Mouse (Mus musculus) urinary bladder, postnatal 25 days (tissue): ENCODE data around the gene Ly6g6e.

Experiments
- DNase-seq: peaks from one replicate; pipeline ENCODE4 v3.0.0; 2022; ENCODE audit warnings: low spot score

The Ly6g6e gene

GRCm38 (mm10) chr17:35077285-35077684, 583 bp downstream of the Ly6g6e start:
- no peak for DNase-seq

DNA sequence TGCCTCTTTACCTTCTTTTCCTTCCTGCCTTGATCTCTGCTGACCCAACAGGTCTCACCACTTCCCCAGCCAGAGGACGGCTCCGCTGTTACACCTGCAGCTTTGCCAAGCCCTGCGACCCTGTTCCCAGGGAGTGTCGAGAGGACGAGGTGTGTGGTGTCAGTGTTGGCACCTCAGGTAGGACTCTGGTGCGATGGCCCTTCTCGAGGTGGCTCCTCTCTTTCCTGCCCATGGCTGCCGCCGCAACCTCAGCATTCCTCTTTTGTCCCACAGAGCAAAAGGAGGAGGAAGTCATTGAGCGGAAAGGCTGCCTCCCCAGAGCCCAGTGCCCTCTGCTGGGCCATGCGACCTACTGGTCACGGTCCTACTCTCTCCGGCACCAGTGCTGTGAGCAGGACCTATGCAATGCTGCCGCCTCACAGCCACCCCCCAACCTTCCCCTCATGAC, 1.1 kb downstream of the Ly6g6e start, which contains the start of gene Ly6g6d:
TSS of gene Ly6g6d (minus strand) at position 280 of the 448 bp plus-strand sequence.
- DNase-seq, result peak; percentile 44

- DNase-seq, result no peak
These were observed 3.1 kb downstream of the Ly6g6e start for GRCm38 (mm10) chr17:35079778-35080177.

DNA sequence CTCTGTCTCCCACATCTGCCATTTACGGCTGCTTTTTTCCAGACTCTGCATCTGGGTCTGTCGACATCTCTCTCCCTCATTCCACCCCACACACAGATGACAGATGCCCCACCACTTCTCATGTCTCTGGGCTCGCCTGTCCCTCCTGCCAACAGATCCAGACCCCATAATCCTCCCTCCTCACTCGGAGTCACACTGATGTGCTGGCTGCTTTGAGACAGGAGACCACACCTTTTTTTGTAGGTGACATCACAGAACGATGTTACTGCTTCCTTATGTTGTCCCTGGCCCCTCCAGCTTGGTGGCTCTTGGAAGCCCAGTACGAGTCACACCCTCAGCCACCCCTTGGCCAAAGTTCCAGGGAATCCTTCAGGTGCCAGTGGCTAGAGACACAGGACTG, 3.5 kb downstream of the Ly6g6e start:
- DNase-seq, result no peak

DNA sequence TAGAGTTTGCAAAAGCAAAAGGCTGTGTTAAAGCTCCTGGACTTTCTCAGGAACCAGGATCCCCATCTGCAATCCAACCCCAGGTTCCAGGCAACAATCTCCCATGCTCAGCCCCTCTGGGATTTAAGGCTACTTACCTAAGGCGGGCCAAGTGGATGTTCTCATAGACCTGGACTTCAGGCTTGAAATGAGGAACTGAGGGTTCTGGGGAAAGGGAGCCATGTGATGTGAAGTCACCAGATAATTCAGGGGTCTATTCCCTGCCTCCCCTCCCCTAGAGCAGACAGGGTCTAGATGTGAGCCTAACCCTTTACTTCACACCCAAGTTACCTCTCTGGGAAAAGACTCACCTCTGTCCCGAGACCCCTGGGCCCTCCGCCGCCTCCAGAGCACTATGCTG, 4.0 kb downstream of the Ly6g6e start:
- no peak for DNase-seq

DNA sequence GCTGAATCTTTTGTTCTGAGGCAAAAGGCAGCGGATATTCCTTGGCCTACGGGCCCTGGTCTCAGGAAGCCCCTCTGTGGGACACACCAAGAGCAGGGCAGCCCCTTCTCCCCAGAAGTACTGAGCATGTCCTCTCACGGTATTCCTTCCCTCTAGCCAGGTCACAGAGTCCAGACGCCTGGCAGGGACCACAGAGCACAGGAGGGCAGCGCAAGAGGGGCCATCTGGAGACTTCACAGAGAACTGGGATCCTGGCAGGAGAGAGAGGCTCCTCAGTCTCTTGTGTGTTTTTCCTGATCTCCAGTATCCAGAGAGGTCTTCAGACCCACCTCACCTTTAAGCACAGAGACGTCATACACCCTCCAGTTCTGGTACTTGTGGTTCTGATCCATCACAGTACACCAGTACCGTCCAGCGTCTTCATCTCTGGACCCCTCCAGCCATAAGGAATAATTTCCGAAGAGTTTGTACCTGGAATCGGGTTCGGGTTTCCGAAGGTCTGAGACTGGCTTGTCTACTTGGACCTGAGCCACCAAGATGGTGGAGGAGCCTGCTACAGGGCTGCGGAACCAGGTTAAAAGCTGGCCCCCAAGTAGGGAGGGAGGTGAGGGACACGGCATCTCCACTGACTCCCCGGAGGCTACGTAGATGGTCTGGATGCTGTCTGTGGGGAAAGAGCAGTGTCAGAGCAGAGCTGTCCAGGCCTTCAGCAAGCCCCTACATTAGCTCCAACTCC, 6.3 kb downstream of the Ly6g6e start:
- DNase-seq, result no peak

DNA sequence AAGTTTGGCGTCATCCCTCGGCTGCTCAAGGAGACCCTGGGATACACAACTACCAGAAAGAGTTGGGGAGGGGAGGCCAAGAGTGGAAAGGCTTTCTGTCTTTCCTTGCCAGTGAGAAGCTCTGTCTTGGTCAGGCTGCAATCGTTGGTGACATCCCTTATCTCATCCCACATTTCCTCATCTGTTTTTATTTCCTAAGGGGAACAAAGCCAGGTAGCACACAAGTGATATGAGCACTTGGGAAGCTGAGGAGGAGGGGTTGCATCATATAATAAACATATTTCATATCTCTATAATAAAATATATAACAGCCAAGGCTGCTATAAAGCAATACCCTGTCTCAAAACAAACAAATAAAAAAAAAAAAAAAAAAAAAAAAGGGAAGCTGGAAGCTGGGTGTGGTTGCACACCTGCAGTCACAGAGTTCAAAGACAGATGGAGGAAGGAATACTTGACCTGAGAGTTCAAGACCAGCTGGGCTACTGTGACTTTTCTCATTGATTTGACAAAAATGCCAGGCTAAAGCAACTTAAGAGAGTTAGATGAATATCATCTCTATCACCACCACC, 7.3 kb downstream of the Ly6g6e start:
- DNase-seq, result no peak

DNA sequence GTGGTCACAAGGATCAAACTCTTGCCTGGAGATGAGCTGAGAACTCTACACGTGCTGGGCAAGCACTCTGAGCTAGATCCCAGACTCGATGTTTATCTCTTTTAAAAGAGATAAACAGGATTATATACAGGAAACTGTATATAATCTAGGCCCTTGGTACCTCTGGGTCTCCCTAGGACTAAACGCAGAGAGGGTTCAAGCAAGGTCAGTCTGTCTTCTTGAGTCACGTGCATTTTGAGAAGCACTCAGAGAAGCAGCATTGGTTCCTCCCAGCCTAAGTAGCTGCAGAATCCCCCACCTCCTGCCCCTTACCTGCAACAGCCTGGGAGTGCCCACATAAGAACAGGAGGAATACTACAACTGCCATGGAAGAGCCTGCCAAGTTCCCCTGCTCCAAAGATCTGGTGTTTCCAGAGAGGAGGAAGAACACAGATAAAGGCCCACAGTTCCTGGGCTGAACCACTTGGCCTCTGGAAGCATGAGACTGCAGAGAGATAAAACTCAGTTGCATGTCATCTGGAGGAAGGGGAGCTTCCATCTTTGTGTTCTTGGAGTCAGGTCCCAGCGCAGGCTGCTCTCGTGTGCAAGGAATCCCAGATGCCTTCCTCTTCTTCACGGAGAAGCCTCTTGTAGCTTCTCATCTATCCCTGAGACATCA, 8.6 kb downstream of the Ly6g6e start, which contains the start of gene Ly6g6f:
TSS of gene Ly6g6f (minus strand) at position 403 of the 658 bp plus-strand sequence.
- DNase-seq, result no peak

DNA sequence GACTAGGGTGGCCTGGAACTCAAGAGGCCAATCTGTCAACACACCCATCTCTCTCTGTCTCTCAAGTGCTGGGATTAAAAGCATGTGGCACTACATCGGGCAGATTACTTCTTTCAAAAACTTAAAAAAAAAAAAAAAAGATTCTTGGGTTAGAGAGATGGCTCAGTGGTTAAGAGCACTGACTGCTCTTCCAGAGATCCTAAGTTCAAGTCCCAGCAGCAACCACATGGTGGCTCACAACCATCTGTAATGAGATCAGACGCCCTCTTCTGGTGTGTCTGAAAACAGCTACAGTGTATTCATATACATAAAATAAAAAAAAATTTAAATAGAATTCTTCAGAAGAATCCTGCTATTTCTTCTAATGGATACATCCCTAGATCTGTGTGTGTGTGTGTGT, 11.4 kb downstream of the Ly6g6e start:
- no peak for DNase-seq

DNA sequence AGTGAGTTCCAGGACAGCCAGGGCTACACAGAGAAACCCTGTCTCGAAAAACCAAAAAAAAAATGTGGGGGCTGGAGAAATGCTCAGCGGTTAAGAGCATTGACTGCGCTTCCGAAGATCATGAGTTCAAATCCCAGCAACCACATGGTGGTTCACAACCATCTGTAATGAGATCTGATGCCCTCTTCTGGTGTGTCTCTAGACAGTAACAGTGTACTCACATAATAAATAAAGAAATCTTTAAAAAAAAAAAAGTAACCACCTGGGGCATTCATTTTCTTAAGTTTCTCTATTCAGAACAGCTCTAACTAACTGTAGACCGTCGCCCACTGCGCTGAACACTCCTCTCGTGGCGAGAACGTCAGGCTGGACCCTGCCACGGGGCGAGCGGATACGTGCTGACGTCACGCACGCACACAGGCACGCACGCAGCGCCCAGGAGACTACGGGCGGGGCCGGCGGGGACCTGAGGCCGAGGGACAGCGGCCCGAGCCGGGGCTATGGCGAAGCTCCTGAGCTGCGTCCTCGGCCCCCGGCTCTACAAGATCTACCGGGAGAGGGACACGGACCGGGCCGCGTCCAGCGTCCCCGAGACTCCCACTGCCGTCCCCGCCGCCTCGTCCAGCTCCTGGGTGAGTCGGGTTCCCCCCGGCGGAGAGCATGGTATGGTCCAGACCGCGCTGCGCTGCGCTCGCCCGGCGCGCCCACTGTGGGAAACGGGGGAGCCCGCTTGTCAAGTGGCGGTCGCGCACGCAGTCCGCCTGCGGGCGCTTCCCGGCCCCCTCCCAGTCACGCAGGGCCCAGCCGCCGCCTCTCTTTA, 12.3 kb downstream of the Ly6g6e start, which contains the start of gene Abhd16a:
TSS of gene Abhd16a (plus strand) at position 439 of the 820 bp plus-strand sequence.
- peak; percentile 88 for DNase-seq

DNA sequence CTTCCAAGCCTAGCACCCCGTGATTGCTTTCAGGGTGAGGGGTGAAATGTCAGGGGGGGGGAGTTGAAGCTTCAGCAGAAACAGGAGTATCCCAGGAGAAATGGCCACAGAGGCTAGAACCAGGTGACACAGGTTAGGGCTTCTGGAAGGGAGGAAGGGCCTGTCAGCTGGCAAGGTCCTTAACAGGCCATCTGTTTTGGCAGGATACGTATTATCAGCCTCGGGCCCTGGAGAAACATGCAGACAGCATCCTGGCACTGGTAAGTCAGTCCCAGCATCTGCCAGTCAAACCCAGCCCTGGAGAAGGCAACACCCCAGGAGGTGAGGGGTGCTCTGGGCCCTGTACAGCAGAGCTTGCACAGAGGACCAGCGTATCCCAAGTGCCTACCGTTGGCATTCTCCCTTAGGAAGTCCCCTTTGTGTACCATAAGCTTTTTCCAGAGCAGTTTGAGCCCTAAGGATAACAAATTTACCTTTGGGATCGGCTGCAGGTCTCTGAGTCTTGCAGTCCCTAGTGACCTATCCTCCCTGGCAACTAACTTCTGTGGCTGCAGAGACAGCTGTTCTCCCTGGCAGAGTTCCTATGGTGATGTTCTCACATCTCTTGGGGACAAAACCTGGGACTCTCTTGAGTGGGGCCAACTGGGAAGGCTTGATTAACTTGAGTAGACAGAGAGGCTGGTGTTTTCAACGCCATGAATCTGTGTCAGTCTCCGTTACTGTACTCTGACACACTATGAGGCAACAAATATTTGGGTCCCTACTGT, 13.6 kb downstream of the Ly6g6e start:
- no peak for DNase-seq

- DNase-seq, result no peak
These were observed 15.9 kb downstream of the Ly6g6e start for GRCm38 (mm10) chr17:35092403-35093198.

DNA sequence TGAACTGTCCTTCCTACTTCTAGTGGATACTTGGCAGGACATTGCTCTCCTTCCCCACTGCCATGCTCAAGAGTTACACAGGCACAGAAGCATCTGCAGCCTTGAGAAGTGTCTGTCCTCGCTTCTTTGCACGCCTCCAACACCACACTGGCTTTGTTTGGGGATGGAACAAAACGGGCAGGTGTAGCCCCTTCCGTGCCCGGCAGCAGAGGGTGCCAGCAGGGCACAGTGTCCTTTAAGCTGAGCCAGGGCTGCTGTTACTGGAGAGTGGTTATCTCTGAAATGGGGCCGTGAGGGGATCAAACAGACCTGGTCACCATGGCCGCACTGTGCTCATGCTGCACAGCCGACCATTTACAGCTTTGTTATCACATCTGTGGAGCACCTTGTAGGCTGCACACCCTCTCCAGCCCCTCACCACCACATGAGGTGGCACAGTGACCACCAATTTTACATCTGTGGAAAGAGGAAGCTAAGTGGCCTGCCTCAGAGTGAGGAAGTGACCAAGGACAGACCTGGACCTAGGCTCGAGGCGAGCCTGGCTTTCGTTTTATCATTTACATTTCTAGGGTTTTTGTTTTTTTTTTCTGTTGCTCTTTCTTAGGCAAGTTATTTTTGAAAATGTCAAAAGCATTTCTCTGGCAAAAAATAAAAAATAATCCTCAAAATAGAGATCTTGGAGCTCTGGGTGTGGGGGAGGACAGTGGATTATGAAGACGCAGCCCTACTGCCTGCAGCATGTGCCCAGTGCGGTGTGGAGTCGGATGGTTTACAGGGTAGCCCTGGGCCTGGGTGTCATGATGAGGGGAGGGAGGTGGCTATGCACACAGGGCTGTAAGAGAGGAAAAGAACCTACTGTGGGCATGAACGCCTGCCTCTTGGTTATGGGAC, 18.0 kb downstream of the Ly6g6e start:
- DNase-seq, result no peak

DNA sequence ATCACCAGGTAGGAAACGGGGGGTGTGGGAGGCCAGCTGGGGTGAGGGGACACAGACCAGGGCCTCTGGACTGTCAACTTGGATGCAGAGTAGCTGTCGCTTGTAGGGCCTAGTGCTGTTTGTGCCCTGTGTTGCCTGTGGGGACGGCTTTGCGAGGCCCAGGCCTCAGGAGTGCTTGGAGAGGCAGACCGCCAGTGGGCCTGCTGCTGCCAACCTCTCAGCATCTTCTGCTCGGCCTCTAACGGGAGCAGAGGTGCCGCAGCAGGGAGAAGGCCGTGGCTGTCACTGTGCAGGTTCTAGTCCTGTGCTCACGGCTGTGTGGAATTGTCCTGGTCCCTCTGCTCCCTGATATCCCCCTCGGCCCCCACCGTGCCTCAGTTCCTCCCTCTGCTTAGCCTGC, 19.9 kb downstream of the Ly6g6e start:
- DNase-seq, result no peak

DNA sequence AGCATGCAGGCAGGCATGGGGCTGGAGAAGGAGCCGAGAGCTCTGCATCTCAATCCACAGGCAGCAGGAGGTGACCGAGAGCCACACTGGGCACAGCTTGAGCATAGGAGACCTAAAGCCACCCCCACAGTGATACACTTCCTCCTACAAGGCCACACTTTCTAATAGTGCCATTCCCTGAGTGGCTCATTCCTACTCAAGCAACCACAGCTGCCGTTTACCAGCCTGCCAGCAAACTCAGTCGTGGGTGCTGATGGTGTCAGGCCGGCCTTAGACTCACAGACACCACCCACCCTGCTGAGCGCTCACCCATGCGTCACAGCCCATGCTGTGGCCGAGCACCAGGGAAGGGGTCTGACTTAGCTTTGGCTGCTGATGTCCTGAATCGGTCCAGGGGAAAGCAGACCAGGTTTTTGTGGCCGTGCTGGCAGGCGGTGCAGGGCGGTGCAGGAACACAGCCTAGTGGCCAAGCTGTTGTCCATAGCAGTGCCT, 20.5 kb downstream of the Ly6g6e start:
- no peak for DNase-seq

DNA sequence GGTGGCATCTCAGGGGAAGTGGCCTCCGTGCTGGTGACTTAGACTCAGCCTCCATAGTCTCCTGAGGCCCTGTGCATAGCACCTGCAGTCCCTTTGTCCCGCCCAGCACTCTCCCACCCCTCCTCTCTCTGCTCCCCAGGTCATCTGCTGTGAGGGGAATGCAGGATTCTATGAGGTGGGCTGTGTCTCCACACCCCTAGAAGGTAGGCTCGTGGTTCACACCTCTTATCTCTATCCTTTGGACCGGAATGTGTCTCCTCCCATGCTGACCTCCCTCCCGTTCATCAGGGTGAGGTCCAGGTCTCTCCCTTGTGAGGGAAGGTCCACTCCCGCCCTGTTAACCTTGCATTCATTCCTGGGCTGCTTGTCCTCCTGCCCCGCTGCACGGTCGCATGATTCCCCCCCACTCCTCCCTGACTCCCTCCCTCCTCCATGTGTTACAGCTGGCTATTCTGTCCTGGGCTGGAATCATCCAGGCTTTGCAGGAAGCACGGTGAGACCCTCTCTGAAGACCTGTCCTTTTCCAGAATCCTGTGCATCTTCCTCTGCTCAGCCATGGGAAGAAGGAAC, 23.6 kb downstream of the Ly6g6e start:
- no peak for DNase-seq

DNA sequence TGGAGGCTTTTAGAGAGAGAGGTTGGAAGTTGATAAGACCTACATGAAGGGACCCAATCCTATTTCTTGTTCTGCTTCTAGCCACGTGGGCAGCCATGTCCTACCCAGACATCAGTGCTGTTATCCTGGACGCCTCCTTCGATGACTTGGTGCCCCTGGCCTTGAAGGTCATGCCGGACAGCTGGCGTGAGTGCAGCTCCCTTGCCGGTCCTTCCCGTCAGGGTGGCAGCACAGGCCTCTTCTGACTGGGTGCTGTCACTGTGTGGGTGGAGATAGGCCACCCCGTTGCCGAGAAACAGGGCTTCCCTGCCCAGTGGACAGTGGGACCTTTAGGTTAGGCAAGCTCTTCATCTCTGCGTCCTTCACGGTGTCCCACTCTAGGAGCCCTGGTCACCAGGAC, 24.5 kb downstream of the Ly6g6e start:
- no peak for DNase-seq

DNA sequence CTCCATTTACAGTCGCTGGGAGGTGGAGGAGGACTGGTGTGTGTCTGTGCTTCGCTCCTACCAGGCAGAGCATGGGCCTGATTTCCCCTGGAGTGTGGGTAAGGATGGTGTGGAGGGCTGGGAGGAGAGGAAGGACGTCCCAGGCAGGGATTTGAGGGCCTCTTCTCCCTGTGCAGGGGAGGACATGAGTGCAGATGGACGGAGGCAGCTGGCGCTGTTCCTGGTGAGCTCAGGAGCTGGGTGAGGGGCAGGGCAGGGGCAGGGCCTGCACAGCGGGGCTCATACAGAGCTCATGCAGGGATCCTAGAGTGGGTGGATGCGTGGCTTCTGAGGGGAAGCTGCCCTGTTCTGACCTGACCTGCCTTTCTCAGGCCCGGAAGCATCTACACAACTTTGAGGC, 25.6 kb downstream of the Ly6g6e start:
- no peak for DNase-seq

DNA sequence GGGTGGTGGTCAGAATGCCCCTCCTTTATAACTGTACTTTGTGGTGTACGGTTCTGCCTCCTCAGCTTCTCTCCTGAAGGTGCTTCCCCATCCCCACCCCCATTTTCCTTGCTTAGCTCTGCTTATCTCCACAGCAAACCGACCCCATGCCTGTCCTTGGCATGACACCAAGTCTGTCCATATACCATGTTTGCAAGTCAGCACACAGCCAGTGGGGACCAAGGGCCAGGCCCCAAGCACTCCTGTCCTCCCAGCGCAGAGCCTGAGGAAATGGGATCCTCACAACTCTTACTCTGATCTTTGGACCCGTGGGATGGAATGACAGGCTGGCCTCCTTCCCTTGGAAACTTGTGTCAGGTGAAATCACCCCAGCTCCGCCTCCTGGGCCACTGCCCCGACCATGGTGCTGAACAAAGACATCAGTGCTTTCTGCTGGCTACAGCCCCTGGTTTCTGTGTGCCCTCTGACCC, 26.6 kb downstream of the Ly6g6e start:
- no peak for DNase-seq
